Mouse (Mus musculus) thymus, adult 2 months (tissue): ENCODE data around the gene Gsta2.

Experiments
- CTCF ChIP-seq: fragments of 200-500 bp; IDR thresholded peaks from 2 replicates; pipeline ENCODE4 v1.5.1; 2012; ENCODE audit warnings: mild to moderate bottlenecking, control low read depth, low read length, moderate library complexity, borderline replicate concordance; ENCODE audit not compliant: control insufficient read depth, poor library complexity, insufficient read depth; ENCODE audit errors: extremely low read depth
- POLR2A ChIP-seq: fragments of 200-500 bp; IDR thresholded peaks from 2 replicates; pipeline ENCODE4 v1.6.1; 2012; ENCODE audit warnings: mild to moderate bottlenecking, low read length, control low read depth, moderate library complexity; ENCODE audit not compliant: control insufficient read depth, poor library complexity, insufficient read depth; ENCODE audit errors: extremely low read depth

GRCm38 (mm10) chr9:78358053-78358452 lies 2.5 kb upstream of the Gsta2 start:
- TF ChIP-seq POLR2A (no peak), CTCF (no peak)
